Mouse (Mus musculus) hindbrain, embryonic 13.5 days (tissue): ENCODE measurements around the gene Cecr2. TPM values are rescaled to one million over a fixed set of nuclear protein-coding genes. Genes with fewer than 3 reads are reported as not detected.
"Not testable (repeated sequence)": the region's sequence is repeated elsewhere in the genome, so short reads cannot be mapped to it uniquely, and the experiment has no call there.

Experiments
- ATAC-seq: fragments of 200-750 bp; cut with Nextera tagmentation; 2 replicates; pipeline ENCODE4 v1.8.0; 2017; ENCODE audit warnings: moderate TSS enrichment; ENCODE audit not compliant: low FRiP score
- H3K27ac ChIP-seq: fragments of 300-500 bp; sonication (generic); 2 replicates; pipeline ENCODE4 v1.5.1; 2015; ENCODE audit warnings: inconsistent platforms, mild to moderate bottlenecking, moderate library complexity
- H3K27me3 ChIP-seq: fragments of 300-500 bp; sonication (generic); 2 replicates; pipeline ENCODE4 v1.6.1; 2015; ENCODE audit warnings: mild to moderate bottlenecking, inconsistent platforms
- H3K36me3 ChIP-seq: fragments of 300-500 bp; sonication (generic); 2 replicates; pipeline ENCODE4 v1.6.1; 2015; ENCODE audit warnings: mild to moderate bottlenecking, inconsistent platforms
- H3K4me1 ChIP-seq: fragments of 300-500 bp; sonication (generic); replicated peaks from 2 replicates; pipeline ENCODE4 v1.6.1; 2015; ENCODE audit warnings: inconsistent platforms
- H3K4me2 ChIP-seq: fragments of 300-500 bp; sonication (generic); 2 replicates; pipeline ENCODE4 v1.6.1; 2015; ENCODE audit warnings: inconsistent platforms, mild to moderate bottlenecking, moderate library complexity
- H3K4me3 ChIP-seq: fragments of 300-500 bp; sonication (generic); 2 replicates; pipeline ENCODE4 v1.5.1; 2015; ENCODE audit warnings: mild to moderate bottlenecking, inconsistent platforms
- H3K9ac ChIP-seq: fragments of 300-500 bp; sonication (generic); 2 replicates; pipeline ENCODE4 v1.6.1; 2015; ENCODE audit warnings: mild to moderate bottlenecking, inconsistent platforms
- H3K9me3 ChIP-seq: fragments of 300-500 bp; sonication (generic); 2 replicates; pipeline ENCODE4 v1.6.1; 2016; ENCODE audit warnings: inconsistent platforms
- WGBS: fragments of 180-500 bp; shearing (Covaris S2); methylation state at CpG from one replicate; pipeline ENCODE4 v1.1.7; 2015; 5-methylcytosine and 5-hydroxymethylcytosine counted together
- polyA plus RNA-seq: library from polyadenylated mRNA; unstranded; fragments of >200 nt; fragmentation: Nextera tagmentation; extraction: Ambion mirVana; gene quantifications from 2 replicates; pipeline ENCODE4 v1.2.1, GENCODE M21; 2015

Cecr2 gene
- polyA plus RNA-seq, 1 experiment from 2014 or later = 5.7 TPM

DNA sequence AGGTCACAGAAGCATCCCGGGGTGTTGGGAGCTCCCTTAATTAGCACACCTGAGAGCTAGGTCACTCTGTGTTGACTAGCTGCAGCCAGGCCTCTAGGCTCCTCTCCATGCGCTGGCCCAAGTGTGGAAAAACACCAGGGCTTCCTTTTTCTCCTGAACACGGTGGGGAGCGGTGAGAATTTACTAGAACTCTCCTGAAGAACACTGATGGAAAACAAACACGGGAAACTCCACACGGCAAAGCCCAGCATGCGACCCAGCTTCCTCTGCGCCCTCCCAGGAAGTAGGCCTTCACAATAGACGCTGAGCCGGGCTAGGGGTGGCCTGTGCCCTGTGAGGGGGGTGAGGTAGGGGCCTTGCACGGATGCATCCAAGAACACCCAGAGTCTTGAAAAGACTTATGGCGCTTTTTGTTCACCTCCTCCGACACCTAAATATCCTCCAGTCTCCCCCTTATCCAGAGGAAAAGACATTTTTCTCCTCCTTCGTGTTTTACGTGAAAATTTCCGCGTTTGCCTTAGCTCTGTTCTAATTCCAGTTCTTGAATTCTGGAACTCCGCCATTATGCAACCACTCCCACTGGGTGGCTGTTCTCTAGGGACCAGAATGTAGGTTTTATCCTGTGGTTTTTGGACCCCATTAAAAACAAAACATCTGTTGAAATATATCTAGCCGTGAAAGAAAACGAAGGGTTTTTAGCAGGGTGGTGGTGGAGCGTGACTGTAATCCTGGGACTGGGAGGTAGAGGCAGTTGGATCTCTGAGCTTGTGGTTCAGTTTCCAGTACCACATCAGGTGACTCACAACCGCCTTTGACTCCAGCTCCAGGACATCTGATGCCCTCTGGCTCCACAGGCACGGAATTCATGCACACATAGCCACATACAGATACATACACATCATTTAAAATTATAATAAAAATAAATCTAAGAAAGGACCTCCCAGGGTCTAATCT is 21.5 kb upstream of the Cecr2 start:
- H3K4me3 ChIP-seq = no peak overlapping the region
- H3K9ac ChIP-seq = no peak overlapping the region
- no peaks in the 10 kb centered on the region for H3K4me1 ChIP-seq
- H3K27ac ChIP-seq = no peak overlapping the region
- 47% methylated on average over 23 of the region's 23 CpGs for WGBS
- H3K27me3 ChIP-seq = no peaks in the 10 kb centered on the region
- no peak for ATAC-seq
- H3K36me3 ChIP-seq = no peaks in the 10 kb centered on the region
- no peaks in the 10 kb centered on the region for H3K9me3 ChIP-seq
- no peak overlapping the region for H3K4me2 ChIP-seq

DNA sequence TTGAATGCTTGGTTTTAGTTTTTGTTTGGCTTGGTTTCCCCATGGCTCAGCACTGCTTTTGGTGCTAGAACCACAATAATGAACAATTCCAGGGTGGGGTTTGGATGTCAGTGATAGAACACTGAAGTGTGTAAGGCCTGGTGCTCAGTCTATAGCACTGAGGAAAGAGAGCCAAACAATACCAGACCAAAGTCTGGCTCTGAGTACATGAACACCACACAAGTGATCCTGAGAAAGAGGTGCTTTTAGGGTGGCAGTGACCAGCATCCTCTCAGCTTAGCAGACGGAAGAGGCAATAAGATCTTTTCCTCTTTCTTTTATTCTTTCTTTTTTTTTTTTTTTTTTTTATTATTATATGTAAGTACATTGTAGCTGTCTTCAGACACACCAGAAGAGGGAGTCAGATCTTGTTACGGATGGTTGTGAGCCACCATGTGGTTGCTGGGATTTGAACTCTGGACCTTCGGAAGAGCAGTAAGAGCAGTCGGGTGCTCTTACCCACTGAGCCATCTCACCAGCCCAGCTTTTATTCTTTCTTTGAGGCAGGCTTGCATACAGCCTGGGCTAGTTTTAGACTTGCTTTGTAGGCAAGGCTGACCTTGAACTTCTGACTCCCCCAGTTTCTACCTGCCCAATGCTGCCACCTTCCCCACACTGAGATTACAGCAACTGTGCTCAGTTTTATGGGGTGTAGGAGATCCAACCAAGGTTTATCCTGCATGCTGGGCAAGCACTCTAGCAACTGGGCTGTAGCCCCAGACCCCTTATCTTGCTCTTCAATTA is 18.7 kb upstream of the Cecr2 start:
- H3K36me3 ChIP-seq, H3K4me2 ChIP-seq, H3K4me1 ChIP-seq, H3K27ac ChIP-seq, H3K9me3 ChIP-seq, ATAC-seq, H3K9ac ChIP-seq, H3K27me3 ChIP-seq, H3K4me3 ChIP-seq: not testable (repeated sequence)
- WGBS = 93% methylated on average over 3 of the region's 4 CpGs

DNA sequence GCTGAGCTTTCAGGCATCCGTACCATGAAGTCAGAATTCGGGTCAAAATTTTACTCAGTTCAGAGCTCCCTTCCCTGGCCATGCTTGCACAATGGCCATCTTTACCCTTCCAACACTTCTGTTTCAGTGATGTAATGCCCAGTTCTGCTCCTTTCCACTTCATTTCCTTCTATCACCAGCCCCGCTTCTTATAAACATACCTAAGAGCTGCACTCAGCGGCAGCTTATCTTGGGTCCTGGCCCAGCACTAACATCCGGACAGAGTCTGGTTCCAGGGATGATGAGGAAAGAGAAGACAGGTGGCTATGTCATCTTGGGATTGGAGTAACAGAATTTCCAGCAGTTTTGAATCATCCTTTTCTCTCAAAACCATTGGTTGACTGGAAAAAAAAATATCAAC is 18.0 kb upstream of the Cecr2 start:
- ATAC-seq = no peak
- Histone ChIP-seq H3K27ac (no peak overlapping the region), H3K4me3 (no peak overlapping the region), H3K9me3 (no peaks in the 10 kb centered on the region), H3K9ac (no peak overlapping the region), H3K4me1 (no peaks in the 10 kb centered on the region), H3K27me3 (no peaks in the 10 kb centered on the region), H3K4me2 (no peak overlapping the region), H3K36me3 (no peaks in the 10 kb centered on the region)
- 87% methylated on average over 5 of the region's 5 CpGs for WGBS

DNA sequence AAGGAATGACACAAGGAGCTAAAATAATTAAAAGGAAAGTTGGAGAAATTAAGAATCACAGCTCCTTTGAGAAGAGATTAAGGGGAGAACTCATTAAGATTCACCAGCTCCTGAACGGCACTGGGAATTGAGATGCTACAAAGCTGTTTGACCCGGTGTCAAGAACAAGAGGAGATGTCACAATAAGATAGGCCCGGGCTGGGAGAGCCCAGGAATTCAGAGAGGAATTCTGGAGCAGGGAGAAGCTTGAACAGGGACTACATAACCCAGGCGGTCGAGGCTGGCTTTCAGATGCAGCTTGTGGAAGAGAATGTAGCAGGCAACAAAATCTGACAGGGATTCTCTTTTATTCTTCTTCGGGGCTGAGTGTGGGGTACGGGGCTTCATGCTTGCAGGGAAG is 13.5 kb upstream of the Cecr2 start:
- Histone ChIP-seq H3K4me2 (no peak overlapping the region), H3K4me1 (no peaks in the 10 kb centered on the region), H3K27ac (no peak overlapping the region), H3K27me3 (no peaks in the 10 kb centered on the region), H3K4me3 (no peak overlapping the region), H3K9me3 (no peaks in the 10 kb centered on the region), H3K36me3 (no peaks in the 10 kb centered on the region), H3K9ac (no peak overlapping the region)
- WGBS = 27% methylated on average over 7 of the region's 7 CpGs
- ATAC-seq = no peak

DNA sequence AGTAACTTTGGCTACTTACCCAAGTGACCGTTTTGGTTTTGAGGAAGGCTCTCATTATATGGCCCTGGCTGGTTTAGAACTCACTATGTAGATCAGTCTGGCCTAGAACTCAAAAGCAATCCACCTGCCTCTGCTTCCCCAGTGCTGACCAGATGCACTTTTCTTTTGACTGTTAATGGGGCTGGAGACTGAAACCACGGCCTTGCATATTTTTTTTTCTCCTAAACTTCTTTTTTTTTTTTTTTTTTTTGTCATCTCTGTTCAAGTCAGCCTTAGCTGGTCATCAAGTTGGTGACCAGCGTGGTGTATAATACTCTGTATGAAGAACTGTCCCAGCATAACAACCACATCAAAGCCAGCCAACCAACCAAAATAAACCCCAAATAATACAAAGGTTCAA is 10.5 kb upstream of the Cecr2 start:
- Histone ChIP-seq H3K9me3 (no peaks in the 10 kb centered on the region), H3K27me3 (no peaks in the 10 kb centered on the region), H3K4me3 (no peak overlapping the region), H3K4me1 (no peaks in the 10 kb centered on the region), H3K4me2 (no peak overlapping the region), H3K36me3 (no peaks in the 10 kb centered on the region), H3K27ac (no peak overlapping the region), H3K9ac (no peak overlapping the region)
- 86% methylated on average over 3 of the region's 3 CpGs for WGBS
- no peak for ATAC-seq

DNA sequence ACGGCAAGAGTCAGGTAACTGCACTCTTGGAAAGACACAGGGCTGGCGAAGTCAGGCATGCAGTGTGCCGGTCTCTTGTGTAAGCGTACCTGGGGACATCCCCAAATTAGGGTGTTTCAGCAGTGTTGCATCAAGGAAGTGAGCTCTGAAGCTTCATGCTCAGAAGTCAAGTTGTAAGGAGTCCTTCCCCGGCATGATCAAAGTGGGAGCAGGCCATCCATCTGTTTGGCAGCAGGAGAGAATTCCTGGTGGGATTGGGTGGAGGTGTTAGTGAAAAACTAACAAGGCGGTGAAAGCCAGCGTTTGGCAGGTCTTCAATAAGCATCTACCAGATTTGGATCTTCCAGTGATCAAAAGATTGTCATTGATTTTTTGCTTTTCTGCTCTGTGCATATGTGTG is 7.3 kb upstream of the Cecr2 start:
- H3K4me3 ChIP-seq = no peak overlapping the region
- H3K4me2 ChIP-seq = no peak overlapping the region
- no peaks in the 10 kb centered on the region for H3K4me1 ChIP-seq
- H3K9ac ChIP-seq = no peak overlapping the region
- 0 out of 2 replicates have a peak, but pooled peaks cover under 1% of the 10 kb centered on the region for H3K27me3 ChIP-seq
- 65% methylated on average over 7 of the region's 7 CpGs for WGBS
- no peaks in the 10 kb centered on the region for H3K36me3 ChIP-seq
- ATAC-seq = no peak
- H3K9me3 ChIP-seq = no peaks in the 10 kb centered on the region
- H3K27ac ChIP-seq = no peak overlapping the region

DNA sequence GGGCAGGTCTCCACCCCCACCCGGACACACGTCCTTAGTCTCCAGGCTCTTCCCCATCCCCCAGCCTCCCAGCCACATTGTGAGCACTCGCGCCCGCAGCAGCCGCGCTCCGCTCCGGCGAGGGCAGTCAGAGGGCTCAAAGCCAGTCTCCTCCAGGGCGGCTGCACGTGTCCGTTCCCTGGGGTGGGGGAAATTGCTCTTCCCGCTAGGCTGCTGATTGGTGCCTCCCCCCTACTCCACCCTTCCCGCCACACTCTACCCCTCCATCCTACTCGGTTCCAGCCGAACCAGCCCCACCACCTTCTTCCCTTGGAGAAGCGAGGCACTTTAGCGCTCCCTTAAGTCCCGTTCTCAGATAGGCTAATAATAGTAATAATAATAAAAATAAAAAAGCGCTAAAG is 754 bp upstream of the Cecr2 start:
- peak; percentile 71 for ATAC-seq
- Histone ChIP-seq H3K9me3 (no peaks in the 10 kb centered on the region), H3K4me3 (peak overlapping the region; percentile 65), H3K9ac (peak overlapping the region; percentile 89), H3K36me3 (no peaks in the 10 kb centered on the region), H3K27me3 (peaks cover 6% of the 10 kb centered on the region; the same call in 1 of the 2 replicates), H3K4me1 (peaks cover 18% of the 10 kb centered on the region), H3K27ac (peak overlapping the region; percentile 98), H3K4me2 (peak overlapping the region; percentile 95)
- WGBS = under 1% methylated on average over 21 of the region's 21 CpGs

DNA sequence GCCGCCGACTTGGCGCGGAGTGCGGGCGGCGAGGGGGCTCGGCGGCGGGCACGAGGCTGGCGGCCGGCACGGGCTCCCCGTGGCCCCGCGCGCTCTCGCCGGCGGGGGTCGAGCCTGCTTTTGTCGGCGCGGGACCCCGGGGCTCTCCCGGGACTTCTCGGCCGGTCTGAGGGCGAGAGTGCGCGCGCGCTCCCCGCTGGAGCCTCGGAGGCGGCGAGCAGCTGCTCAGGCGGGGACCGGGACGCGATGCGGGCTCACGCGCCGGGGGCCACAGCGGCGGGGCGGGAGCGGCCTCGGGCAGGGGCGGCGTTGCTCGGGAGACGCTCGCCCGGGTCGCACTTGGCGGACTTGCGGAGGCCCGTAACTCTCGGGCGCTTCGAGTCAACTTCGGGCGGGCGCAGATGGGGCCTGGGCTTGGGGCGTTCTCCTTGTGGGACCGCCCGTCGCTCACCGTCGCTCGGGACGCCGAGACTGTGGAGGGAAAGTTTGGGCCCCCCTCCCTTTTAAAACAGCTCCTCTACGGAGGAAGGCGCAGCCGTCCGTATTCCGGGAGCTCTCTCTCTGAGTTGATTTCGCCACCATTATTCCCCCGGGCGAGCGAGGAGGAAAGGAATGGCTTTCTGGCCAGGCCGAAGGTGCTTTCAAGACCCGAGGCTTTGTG is 722 bp downstream of the Cecr2 start:
- peak overlapping the region; percentile 98 for H3K27ac ChIP-seq

DNA sequence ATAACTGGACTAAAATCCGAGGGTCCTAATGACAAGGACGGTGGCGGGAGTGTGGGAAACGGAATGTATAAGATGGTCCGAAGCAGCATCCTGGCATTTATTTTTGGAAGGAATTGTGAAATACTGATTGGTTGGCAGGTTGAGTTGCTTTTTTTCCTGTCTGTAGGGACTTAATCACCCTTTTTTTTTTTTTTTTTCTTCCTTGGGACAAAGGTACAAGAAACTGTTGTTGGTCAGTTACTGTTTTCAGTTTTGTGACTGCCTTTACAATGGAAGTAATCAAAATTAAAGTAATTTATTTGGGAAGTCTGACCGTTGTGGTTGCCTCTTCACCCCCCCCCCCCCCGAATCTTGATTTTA is 1.2 kb downstream of the Cecr2 start:
- Histone ChIP-seq H3K9ac (peak overlapping the region; percentile 89), H3K9me3 (no peaks in the 10 kb centered on the region), H3K36me3 (no peaks in the 10 kb centered on the region), H3K27ac (peak overlapping the region; percentile 98), H3K4me1 (peaks cover 18% of the 10 kb centered on the region), H3K4me2 (peak overlapping the region; percentile 95), H3K27me3 (peaks cover 6% of the 10 kb centered on the region; the same call in 1 of the 2 replicates), H3K4me3 (peak overlapping the region; percentile 65)
- no peak for ATAC-seq
- WGBS = 0% methylated on average over 7 of the region's 7 CpGs

More for the DNA sequence above, 722 bp downstream of the Cecr2 start:
- under 1% methylated on average over 86 of the region's 87 CpGs for WGBS
- Histone ChIP-seq H3K4me1 (peaks cover 18% of the 10 kb centered on the region), H3K4me2 (peak overlapping the region; percentile 95), H3K9ac (peak overlapping the region; percentile 89), H3K27me3 (peaks cover 6% of the 10 kb centered on the region; the same call in 1 of the 2 replicates), H3K36me3 (no peaks in the 10 kb centered on the region), H3K9me3 (no peaks in the 10 kb centered on the region), H3K4me3 (peak overlapping the region; percentile 65)
- ATAC-seq = peak; percentile 38

DNA sequence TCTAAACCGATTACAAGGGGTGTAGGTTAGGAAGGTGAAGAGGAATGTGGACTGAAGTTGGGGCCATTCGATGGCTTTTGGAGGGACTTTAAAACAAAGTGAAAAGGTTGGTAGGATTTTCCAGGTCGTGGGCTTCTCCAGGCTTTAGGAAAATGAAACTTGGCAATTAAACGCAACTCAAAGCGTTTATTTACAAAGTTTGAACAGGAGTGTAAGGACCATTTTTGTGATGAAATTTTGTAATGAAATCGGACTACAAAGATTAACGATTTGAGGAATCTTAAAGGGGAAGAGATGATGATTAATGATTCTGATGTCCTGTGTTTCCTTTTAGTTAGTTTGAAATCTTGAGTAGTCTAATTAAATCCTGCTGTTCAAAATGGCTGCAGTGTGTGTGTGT is 1.7 kb downstream of the Cecr2 start:
- Histone ChIP-seq H3K9me3 (no peaks in the 10 kb centered on the region), H3K4me1 (peaks cover 18% of the 10 kb centered on the region), H3K36me3 (no peaks in the 10 kb centered on the region), H3K4me2 (peak overlapping the region; percentile 95), H3K27me3 (peaks cover 6% of the 10 kb centered on the region; the same call in 1 of the 2 replicates), H3K4me3 (peak overlapping the region; percentile 65), H3K27ac (no peak overlapping the region), H3K9ac (peak overlapping the region; percentile 89; the same call in 1 of the 2 replicates)
- 11% methylated on average over 7 of the region's 7 CpGs for WGBS
- no peak for ATAC-seq

DNA sequence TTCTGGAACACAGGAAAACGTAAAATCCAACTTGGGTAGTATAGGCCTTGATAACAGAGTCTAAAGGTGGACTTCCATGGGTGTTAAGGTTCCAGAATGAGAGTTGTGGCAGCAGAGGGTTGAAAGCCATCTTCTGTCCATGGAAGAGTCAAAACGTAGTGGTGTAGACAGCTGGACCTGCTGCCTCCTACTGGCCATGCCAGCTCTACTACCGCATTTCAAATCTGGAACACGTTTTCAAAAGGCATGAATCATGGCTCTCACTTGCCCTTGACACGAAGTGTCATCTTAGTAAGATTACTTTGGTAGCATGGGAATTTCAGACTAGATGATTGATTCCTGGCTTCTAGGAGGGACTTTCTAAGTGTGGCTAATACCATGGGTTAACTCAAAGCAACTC is 8.0 kb downstream of the Cecr2 start:
- Histone ChIP-seq H3K9me3 (no peaks in the 10 kb centered on the region), H3K36me3 (no peaks in the 10 kb centered on the region), H3K4me3 (no peak overlapping the region), H3K27me3 (no peaks in the 10 kb centered on the region), H3K9ac (no peak overlapping the region), H3K27ac (no peak overlapping the region), H3K4me2 (no peak overlapping the region), H3K4me1 (no peaks in the 10 kb centered on the region)
- ATAC-seq = no peak
- WGBS = 73% methylated on average over 5 of the region's 5 CpGs

DNA sequence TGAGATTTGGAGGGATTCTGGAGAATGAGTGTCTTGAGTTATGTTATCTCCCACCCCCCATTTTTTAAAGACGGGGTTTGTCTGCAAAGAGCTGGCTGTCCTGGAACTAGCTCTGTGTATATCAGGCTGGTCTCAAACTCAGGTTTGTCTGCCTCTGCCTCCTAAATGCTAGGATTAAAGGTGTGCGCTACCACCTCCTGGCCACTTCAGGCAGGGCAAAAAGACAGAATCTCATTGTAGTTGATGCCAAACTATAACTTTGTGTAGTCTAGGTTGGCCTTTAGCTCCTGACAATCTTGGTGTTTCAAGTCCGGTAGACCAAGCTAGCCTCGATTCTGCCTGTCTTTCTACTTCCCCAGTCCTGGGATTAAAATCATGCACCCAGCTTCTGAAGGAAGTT is 8.7 kb downstream of the Cecr2 start:
- Histone ChIP-seq H3K9me3 (no peaks in the 10 kb centered on the region), H3K4me2 (no peak overlapping the region), H3K9ac (no peak overlapping the region), H3K27me3 (no peaks in the 10 kb centered on the region), H3K27ac (no peak overlapping the region), H3K36me3 (no peaks in the 10 kb centered on the region), H3K4me1 (no peaks in the 10 kb centered on the region), H3K4me3 (no peak overlapping the region)
- WGBS = 91% methylated on average over 4 of the region's 4 CpGs
- no peak for ATAC-seq
